Mouse (Mus musculus): ENCODE data around the gene Krt73. TPM values are rescaled to one million over a fixed set of nuclear protein-coding genes. Genes with fewer than 3 reads are reported as not detected.

Gene Krt73
- not detected for total RNA-seq (2021)

- DNase-seq: no peak
Observed at GRCm38 (mm10) chr15:101802296-101802835, at the start of gene Krt73. TSS of gene Krt73 (minus strand) at chr15:101802346.

DNA sequence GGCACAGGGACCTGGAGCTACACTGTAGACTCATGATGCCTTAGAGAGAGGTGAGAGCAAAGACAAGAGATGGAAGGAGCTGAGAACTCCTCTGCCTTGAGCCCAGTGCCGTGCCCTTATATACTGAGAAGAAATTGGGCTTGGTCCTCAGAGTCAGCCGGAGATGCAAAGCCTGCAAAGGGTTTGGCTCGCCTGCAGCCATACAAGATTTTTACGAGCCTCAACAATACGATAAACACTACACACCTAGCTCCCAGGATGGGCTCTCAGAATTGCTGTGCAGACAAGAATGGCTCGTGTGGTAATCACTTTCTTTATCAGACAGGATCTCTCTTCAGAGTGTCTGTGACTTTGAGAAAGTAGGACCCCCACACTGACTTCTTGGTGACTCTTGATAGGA, 48.5 kb upstream of the Krt73 start, which contains the start of gene Krt1:
Krt1 (minus strand) TSS at position 101 of the 400 bp plus-strand sequence.
- no peak for DNase-seq

- DNase-seq: peak; percentile 36
Observed at GRCm38 (mm10) chr15:101845971-101846403, 43.8 kb upstream of the Krt73 start.

DNA sequence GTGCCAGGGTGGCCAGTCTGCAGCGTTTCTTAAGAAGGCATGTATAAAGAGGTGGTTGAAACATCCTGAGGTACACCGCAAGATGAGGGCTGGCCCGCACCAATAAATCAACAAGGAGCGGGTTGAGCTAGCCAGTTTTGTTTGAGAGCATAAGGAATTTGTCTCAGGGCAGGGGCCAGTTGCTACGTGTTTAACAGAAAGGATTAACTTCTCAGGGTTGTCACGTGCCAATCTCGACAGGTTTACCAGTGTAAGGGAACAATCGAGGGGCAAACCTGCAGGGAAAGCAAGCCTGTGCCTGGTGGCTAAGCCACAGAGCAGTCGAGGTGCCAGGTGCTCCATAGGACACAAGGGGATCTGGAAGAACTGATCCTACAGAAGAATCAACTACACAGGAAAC, 41.0 kb upstream of the Krt73 start:
- no peak for DNase-seq

- no peak for DNase-seq
Observed at GRCm38 (mm10) chr15:101834784-101835328, 32.7 kb upstream of the Krt73 start.

DNA sequence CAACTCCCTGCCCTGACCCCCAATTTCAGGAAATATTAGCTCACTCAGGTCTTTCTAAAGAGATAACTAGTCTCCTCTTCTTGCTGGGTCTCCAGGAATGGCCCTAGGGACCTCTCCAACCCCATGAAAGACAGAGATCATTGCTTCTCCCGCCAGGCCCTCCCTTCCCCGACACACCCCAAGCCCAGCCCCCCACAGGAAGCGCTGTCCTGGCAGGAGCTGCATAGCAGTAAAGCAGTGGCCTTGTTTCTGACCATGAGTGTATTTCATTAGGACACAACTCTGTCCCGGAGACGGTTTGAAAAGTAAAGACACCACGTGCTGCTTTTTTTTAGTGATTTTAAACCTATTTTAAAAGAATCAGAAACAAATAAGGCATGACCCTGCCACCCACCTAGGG, 31.0 kb upstream of the Krt73 start:
- DNase-seq: no peak

- DNase-seq: no peak
Observed at GRCm38 (mm10) chr15:101829441-101829840, 27.3 kb upstream of the Krt73 start.

- DNase-seq: no peak
Observed at GRCm38 (mm10) chr15:101821786-101822185, 19.6 kb upstream of the Krt73 start.

DNA sequence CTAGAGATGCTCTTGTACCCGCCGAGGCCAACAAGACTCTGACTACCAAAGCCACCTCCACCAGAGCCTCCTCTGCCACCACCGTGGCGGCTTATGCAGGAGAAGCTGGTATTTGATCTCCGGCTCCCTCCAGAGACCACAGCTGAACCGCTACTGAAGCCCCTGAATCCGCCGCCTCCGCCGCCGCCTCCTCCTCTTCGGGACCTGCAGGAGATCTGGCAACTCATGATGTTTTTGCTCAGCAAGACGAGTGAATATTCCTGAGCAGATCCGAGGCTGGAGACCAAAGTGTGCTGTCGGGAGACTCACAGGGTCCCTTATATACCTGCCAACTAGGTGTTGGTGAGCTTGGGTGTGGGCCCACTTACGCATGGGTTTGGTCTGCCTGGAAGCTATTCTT, 15.7 kb upstream of the Krt73 start, which contains the start of gene Krt2:
Krt2 (minus strand) TSS at position 295 of the 400 bp plus-strand sequence.
- DNase-seq: no peak

DNA sequence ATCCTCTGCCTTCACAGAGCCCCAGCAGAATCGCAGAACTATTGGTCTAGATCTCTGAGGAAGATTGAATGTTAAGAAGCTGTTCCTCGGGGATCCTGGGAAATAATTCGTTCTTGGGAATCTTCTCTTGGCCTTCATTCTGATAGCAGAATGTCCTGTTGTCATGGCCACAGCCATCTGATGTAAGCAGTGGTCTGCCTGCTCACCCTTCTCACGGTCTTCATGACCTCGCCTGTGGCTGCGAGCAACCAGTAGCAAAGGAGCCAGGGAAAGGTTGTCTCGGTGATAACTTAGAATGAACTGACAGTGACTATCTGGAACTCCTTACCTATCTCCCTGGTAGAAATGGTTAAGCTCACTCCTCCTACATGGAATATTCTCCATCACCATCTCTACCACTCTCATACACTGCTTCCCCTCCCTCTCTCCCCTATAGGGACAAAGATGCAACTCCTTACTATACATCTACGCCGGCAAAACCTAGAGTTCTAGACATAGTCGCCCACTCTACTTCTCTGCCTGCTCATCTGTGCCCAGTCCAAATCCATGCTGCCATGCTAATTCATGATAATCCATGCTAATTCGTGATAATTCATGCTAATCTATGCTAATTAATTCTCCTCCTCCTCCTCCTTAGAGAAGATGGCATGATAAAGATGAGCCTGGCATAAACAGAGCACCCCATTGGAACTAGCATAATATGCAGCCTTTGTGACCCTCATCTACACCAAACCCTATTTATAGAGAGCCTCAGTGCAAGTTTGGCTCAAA, 1.1 kb upstream of the Krt73 start:
- no peak for DNase-seq

- DNase-seq: no peak
Observed at GRCm38 (mm10) chr15:101790867-101791266, 11.3 kb downstream of the Krt73 start.

DNA sequence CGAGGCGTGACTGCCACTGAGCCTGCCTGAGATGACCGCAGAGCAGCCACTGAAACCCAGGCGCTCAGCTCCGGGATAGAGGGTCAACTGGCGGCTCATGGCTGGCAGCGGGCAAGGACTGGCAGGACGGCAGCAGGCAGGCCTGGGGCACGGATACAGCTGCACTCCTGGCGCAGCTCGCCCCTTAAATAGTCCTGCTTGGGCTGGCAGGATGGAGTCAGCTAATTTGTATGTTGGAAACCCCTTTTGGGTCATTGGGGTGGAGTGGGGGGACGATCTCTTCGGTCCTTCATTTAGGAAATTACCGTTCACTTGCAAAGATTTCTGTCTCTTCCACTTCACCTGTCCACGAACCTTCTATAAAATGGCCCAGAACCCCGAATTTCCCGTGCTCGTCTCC, 15.8 kb downstream of the Krt73 start, which contains the start of gene Krt72:
Krt72 (minus strand) TSS at position 101 of the 400 bp plus-strand sequence.
- no peak for DNase-seq

DNA sequence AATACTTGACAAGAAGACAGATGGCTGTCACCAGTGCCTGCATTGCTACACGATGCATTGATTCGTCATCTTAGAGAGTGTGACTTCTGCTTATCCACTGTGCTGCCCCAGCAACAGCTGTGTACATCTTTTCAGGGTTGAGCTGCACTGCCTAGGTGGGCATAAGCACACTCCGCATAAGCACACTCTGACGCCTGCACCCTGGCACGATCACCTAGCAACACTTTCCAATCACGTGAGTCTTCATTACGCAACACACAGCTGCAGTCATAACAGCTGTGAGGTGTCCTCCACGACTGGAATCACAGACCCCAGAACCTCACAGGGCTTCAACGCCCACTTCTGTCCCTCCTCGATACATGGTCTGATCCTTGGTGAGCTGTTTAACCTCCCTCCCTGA, 28.7 kb downstream of the Krt73 start:
- DNase-seq: no peak

DNA sequence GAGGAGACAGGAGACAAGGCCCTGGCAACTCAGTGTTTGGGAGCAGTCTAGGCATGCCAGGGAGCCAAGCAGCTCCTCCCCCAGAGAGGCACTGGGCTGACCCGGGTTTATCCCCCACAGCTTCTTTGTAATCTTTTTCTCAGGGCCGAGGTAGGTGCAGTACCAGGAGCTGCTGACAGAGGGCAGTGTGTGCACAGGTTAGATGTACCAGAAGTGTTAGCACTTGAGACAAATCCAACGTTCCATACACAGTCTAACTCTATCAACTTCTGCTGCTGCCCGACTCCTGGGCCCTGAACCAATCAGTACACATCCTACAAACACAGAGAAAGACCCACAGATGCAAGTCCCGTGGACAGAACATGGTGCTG, 29.4 kb downstream of the Krt73 start:
- peak; percentile 92 for DNase-seq

GRCm38 (mm10) chr15:101772080-101772710, 30.0 kb downstream of the Krt73 start:
- DNase-seq: peak; percentile 37

- no peak for DNase-seq
Observed at GRCm38 (mm10) chr15:101770226-101770625, 31.9 kb downstream of the Krt73 start.

Other genes starting within 250 kb of the Krt73 start
- gene Krt90, start 239.4 kb downstream of the Krt73 start, total RNA-seq (2021): under 1 TPM in 1 of 2 experiments, not detected in 1; 0.10 TPM
- gene Krt75, start 228.4 kb downstream of the Krt73 start, total RNA-seq (2021): not detected
- gene Gm5414, start 174.2 kb downstream of the Krt73 start, total RNA-seq (2021): not detected
- gene Gm5478, start 155.0 kb downstream of the Krt73 start, total RNA-seq (2021): not detected
- under 1 TPM; 0.33 to 0.34 TPM for gene Krt6b, start 122.1 kb downstream of the Krt73 start, total RNA-seq (2021)
- gene Krt6a, start 108.0 kb downstream of the Krt73 start, total RNA-seq (2021): not detected
- not detected for gene Krt5, start 89.4 kb downstream of the Krt73 start, total RNA-seq (2021)
- gene Krt71, start 59.2 kb downstream of the Krt73 start, total RNA-seq (2021): not detected
- gene Krt72, start 15.9 kb downstream of the Krt73 start, total RNA-seq (2021): not detected
- not detected for gene Krt2, start 15.8 kb upstream of the Krt73 start, total RNA-seq (2021)
- gene Krt1, start 48.4 kb upstream of the Krt73 start, total RNA-seq (2021): not detected
- not detected for gene Krt77, start 67.4 kb upstream of the Krt73 start, total RNA-seq (2021)
- gene Krt76, start 90.6 kb upstream of the Krt73 start, total RNA-seq (2021): not detected
- gene Krt4, start 122.4 kb upstream of the Krt73 start, total RNA-seq (2021): not detected
- gene Krt79, start 138.0 kb upstream of the Krt73 start, total RNA-seq (2021): under 1 TPM; 0.25 to 0.45 TPM
- gene Krt78, start 151.9 kb upstream of the Krt73 start, total RNA-seq (2021): under 1 TPM in 1 of 2 experiments, not detected in 1; 0.07 TPM
- 1 to 10 TPM; 6.2 to 6.4 TPM for gene Krt8, start 202.1 kb upstream of the Krt73 start, total RNA-seq (2021)
- gene Krt18, start 225.8 kb upstream of the Krt73 start, total RNA-seq (2021): 10 to 100 TPM; 14.9 to 15.4 TPM